Mouse (Mus musculus): ENCODE measurements at regions not wholly inside any gene's neighbourhood (a gene's known extent, or its start where the extent isn't known, plus 50 kb on each side); places are given as distances from the start of the nearest gene placed in this dataset.

DNA sequence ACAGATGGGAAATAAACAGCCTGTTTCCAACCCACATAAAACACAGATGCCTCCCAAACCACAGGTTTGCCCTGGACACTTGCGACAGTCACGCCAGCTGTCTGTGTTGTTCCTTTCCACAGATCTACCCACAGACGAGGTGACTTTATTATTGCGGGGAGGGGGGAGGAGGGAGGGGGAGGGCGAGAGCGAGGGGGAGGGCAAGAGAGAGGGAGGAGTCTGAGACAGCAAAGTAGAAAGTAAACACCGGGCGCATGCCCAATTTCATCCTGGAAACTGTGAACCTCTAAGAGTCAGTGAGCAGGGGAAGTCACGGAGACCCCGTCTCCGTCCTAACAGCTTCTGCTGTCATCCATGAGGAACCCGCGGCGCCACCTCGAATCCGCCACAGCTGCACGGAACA lies 155.8 kb downstream of the Dyrk2 start:
- TF ChIP-seq BHLHE40 (IDR thresholded peaks at IDR 0.05; ENCODE audit: low read depth, low read length) (no peak), EP300 (IDR thresholded peaks at IDR 0.05; ENCODE audit: low read length) (no peak), CTCF (conservative IDR thresholded peaks at IDR 0.05 in 1 of 2, IDR thresholded peaks at IDR 0.05 in 1 of 2; ENCODE audit: low read depth in 2 of 2, low read length in 2 of 2) (no peak)
